Mouse (Mus musculus): ENCODE measurements around the gene Esrp2.
A peak's percentile ranks its signal among the peaks of the same experiment; 100 is the strongest.

The Esrp2 gene

DNA sequence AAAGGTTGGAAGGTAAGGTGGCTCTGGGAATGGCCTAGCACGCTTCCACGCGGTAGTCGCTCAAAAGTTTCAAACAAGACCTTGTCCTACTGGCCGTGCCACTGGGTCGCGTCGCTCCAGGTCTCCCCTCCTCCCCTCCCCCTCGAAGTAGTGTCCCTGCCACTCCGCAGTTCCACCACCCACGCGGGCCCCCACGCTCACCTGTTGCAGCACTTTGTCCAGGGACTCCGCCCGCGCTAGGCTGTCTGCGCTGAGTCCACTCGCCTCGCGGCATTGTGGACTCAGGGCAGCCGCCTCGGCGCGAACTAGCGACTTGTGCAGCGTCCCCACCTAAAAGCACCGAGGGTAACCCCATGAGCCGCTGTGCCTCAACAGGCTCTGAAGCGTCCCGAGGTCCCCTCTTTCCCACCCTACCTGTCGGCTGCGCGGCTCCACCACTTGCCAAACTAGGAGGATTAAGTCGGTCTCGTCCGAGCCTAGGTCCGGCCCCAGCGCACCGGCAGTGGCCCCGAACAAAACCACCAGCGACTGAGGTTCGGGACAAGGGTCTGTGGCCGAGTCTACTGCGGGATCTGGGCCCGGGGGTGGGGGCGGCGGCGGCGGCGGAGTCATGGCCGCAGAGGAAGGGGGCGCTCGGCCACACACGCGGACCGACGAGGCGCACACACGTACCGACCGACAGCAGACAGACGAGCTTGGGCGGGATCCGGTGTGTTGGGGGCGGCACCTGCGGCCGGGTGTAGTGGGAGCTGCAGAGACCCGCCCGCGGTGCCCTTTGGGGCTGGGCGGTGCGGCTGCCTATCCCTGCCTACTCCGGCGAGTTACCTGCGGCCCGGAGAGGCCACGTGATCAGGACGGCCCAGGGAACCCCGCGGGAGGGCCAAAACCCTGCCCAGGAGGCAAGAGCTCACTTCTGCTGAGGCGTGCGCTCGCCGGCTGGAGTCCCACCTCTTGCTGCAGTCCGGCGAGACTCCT, at the start of gene Esrp2:
Esrp2 (minus strand) TSS at position 819 of the 975 bp plus-strand sequence.
- DNase-seq (ENCODE audit: low read depth) = no peak

DNA sequence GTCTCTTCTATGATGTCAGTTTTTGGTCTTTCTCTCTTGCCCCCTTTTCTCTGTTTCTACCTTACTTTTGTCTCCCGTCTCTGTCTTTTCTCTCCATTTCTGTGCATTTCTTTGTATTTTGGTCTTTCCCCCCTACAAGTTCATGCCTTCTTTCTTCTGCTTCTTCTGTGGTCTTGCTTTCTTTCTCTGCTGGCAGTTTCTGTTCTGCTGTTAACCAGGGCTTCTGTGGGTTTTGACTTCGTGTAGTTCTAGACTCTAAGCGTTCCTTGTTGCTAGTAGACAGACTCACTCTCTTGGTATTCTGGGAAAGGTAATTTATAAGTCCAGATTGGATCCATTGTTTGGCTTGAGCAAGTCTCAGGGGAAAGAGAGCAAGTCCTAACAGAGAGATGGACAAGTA, 49.6 kb upstream of the Esrp2 start:
- peak; percentile 36 for DNase-seq (ENCODE audit: low read depth)

DNA sequence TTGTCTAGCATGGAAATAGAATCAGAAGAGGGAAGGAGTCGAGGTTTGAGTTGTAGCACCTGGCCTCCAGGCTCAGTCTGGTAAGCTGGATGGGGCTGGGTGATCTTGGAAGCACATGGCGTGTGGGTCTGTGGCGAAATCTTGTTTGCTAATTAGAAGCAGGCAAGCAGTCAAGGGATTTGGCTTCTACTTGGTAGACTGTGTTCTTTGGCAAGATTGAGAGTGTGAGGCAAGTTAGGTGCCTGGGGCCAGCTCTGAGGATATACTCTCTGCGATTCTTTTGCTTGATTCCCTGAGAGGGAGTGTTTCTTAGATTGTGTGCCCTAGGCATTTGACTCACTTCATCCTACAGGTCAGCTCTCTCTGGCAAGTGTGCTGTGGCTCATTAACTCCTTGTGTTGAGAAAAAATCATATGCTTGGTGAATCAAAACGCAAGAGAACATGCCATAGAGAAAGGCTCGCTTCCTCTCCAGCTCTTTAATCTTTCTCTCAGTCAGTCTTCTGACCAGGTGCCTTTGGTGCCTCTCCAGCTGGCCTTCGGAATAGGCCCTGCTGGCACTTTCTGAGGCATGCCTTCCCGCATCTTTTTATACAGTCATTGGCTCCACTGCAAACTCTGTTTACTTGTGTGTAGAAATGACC, 49.0 kb upstream of the Esrp2 start:
- peak; percentile 95 for DNase-seq (ENCODE audit: low read depth)

DNA sequence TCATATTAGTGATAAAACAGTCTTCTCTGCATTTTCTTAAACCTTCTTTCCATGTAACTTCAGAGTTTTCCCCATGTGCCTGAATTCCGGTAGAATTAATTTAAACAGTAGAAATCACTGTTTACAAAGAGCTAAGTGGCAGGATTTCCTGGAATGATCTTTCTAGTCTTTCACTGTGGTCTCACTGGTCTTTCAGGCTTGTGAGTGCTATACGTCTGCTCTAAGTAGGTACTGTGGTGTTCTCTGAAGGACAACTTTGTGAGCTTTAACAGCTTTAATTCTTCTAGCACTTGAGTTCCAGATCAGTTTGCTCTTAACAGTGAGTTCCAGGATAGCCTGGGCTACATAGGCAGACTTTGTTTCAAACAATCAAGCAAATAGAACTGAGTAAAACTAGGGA, 41.7 kb upstream of the Esrp2 start:
- DNase-seq (ENCODE audit: low read depth) = no peak

DNA sequence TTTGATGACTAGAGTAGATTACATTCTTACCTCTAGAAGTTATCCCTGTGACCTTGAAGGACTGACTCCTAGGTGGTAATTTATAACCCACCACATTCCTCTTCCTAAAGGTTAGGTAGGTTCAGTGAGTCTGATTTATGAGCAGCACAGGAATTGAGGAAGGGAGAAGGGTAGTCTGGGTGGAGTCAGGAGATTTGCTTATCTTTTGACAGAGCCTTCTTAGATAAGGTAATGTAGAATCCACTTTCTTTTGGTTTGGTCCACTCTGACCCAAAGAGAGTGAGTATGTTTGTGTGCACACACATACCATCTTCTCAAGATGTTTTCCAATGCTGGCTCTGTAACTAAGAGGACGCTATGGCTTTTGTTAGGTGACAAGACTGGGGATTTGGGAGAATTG, 40.8 kb upstream of the Esrp2 start:
- DNase-seq (ENCODE audit: low read depth) = no peak

DNA sequence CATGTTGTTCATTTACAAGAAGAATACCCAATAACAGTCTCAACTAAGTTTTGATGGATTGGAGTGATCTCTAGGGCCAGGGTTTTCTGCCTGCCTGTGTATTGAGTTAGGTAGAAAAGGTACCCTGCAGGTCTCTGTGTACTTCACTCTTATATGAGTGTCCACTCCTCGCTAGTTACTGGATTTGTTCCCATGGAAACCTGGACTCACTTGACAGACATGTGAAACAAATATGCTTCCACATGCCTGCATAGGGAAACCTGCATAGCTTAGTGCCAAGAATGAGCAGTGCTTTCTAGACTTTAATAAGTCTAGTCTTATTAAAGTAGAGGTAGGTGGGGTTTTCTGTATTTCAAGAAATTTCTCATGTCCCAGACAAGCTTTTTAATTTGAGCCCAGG, 40.1 kb upstream of the Esrp2 start:
- no peak for DNase-seq (ENCODE audit: low read depth)

DNA sequence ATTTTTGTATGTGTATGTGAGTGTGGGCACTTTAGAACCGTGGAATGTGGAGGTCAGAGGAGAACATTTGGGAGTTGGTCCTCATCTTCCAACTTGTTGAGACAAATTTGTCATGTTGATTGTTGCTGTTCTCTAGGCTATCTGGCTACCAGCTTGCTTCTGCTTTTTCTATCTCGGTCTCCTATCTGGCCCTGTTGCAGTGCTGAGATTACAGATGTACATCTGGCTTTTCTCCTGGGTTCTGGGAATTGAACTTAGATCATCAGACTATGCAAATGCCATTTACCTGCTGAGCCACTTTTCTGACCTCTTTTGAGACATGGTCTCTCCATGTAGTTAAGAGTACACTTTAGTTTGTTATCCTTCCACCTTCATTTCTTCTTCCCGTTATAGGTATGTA, 36.8 kb upstream of the Esrp2 start:
- no peak for DNase-seq (ENCODE audit: low read depth)

DNA sequence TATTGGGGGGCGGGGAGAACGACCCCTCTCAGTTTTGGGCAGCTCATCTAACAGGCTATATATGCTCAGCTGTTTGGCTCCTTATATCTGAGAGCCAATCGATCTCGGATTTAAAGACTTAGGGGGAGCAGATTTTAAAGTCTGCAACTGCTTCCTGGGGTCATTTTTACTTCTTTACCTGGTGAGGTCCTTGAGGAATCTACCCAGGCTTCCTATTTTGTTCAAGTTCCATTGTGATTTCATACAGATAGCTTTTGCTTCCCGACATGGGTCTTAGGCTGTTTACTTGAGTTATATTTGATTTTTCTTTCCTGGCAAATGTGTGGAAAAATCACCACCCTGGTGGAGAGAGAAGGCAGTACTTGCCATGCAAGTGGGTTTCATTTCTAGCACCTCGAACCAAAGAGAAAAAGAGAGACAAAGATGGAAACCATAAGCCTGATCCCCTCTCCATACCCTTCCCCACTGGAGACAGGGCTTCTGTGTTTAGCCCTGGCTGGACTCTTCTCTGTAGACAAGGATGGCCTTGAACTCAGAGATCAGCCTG, 33.2 kb upstream of the Esrp2 start:
- peak; percentile 62 for DNase-seq (ENCODE audit: low read depth)

DNA sequence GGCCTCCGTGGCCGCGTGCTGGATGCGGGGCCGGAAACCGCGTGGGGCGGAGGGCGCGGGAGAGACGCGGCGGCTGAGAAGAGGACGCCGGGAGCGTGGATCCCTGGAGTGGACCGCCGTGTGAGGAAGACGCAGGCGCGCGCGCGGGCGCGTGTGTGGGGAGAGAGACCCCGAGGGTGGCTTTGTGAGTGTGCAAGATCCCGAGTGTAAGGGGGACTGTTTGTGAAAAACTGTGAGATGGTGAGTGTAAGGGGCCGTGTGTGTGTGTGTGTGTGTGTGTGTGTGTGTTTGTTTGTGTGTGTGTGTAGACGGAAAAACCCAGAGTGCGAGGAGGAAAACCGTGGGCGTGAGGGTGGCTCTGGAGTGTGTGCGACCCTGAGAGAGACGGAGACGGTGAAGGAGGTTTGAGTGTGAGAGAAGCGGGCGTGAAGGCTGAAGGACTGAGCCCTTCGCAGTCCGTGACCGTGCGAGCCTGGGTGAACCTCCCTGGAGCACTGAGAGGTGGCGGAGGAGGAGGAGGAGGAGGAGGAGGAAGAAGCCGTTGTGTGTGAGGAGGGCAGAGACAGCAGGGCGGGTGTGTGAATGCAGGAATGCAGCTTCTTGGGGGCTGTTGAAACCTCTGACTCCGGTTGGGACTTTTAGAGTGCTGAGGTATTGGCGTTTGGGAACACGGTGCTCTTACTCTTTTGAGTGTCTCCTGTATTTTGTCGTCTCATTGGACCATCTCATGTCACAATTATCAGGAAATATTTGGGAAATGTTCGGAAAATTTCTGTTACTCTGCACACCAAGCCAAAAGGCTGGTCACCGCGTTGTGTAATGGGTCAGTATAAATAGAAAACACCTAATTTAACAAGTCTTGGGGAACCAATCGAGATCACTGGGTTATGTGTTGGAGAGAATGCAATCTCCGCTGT, 32.5 kb upstream of the Esrp2 start:
- peak; percentile 57 for DNase-seq (ENCODE audit: low read depth)

DNA sequence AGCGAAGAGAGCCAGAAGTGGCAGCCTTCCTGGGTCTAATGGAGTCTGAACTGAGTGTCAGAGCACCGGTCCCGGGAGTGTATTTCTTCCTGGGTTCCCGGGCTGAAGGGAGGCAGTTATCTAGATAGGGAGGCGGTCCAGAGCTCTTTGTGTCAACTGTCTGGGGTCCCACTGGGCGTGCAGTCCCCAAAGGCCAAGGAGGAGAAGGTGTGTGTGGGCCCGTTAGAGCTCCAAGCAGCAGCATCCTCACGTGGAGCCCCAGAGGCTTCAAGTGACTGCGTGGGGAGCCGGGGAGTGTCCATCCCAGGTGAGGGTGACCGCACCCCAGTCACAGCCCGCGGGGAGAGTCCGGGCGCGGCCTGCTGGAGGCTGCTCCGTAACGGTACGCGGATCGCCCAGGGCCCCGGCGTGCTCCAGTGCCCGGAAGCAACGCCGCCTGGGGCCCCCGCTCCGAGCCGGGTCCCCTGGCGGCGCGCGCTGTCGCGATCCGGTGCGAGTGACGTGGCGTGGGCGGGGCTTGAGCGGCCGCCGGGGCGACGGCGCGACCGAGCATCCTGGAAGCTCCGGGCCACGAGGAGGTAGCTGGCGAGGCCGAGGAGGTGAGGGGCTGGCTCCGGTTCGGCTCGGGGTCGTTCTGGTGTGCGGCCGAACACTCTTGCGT, 31.7 kb upstream of the Esrp2 start, which contains the start of gene Slc7a6:
Slc7a6 (plus strand) TSS at position 502 of the 661 bp plus-strand sequence.
- peak; percentile 78 for DNase-seq (ENCODE audit: low read depth)

DNA sequence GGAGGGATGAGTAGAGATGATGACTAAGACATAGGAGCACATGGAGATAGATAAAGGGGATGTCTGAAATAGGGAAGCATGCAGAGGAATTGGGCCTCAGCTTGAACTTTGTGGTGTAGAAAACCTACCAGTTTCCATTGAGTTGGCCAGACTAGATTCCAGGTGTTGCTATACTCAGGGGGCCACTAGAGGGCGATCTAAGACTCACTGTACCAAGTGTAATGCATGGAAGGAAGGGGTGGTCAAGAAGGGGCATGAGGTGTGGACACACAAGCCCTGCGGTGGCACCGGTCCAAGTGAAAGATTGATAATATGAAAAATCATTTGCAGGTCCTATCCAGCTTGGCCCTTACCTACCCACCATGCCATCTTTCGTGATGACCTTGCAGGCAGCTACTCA, 28.7 kb upstream of the Esrp2 start:
- peak; percentile 89 for DNase-seq (ENCODE audit: low read depth)

DNA sequence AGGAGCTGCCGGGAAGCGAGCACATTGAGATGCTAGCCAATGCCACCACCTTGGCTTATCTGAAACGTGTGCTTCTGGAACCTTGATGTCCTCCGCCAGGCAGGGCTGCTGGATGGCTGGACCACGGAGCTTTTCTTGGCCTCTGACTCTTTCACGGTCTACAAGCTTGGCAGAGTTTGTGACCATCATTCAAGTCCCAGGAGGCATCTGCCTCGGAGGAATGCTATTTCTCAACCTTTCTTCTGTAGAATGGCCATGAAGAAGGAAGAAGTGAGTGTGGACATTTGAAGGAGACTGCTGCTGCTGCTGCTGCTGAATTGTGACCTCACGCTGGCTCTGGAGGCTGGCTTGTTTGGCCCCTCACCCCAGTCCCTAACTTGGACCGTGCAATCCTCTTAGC, 26.5 kb upstream of the Esrp2 start:
- no peak for DNase-seq (ENCODE audit: low read depth)

DNA sequence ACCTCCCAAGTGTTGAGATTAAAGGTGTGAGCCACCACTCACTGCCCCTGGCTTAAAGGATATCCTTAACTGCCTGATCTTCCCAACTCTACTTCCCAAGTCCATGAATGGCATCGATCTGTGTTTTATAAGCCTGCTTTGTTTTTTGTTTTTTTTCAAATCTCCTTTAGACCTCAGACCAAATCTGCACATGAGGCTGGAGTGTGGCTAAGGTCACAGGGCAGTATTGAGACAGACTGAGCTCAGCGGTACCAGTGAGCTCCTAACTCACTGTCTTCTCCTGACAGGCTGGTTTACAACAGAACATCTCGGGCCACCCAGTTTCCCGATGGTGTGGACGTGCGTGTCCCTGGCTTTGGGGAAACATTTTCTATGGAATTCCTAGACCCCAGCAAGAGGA, 23.1 kb upstream of the Esrp2 start:
- DNase-seq (ENCODE audit: low read depth) = no peak

DNA sequence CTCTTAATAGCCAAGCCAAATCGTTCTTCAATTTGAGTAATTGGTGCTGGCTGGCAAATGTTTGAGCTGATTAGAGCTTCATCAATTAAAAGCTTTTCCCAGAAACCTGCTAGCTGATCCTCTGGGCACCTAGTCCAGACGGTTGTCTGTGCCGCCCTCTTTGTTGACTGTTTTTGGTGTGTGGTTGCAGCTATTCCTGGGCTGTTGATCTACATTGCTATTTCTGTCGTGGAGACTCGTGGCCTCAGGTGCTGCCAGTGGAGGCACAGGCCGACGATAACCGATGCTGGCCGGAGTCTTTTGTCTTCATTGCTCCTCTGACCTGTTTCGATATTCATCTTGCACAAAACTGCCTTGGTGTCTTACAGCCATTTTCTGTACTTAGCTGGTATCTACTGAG, 21.6 kb upstream of the Esrp2 start:
- no peak for DNase-seq (ENCODE audit: low read depth)

DNA sequence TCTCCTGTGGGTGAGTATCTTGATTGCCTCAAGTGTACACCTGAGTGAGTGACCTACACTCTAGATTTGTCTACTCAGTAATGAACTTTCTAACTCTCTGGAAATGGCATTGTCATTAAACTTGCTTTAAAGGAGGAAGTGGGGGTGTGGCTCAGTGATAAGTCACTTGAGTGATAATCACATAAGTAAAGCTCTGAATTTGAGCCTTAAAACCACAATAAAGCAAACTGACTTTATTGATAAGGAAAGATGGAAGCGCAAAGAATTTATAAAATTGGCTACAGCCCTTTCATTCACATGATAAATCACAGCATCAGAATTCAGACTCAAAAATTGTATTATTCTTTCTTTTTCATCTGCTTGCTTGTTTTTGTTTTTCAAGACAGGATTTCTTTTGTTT, 20.6 kb upstream of the Esrp2 start:
- no peak for DNase-seq (ENCODE audit: low read depth)

DNA sequence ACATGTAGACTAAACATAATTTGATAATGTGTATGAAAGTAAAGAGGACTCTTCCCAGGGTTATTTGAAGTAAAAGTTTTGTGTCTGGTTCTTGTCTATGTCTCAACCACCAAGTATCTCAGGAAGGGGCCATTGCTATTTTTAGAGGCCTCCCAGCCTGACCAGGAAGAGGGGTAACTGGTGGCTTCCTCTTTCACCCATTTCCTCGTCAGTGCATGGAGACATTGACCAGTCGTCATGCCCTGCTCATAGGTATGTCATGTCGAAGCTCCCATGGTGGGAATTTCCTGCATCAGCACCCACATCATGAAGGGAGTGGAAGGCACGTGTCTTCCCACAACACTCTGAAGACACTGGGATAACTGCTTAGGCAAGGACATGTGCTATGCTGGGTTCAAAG, 16.1 kb upstream of the Esrp2 start:
- DNase-seq (ENCODE audit: low read depth) = no peak

DNA sequence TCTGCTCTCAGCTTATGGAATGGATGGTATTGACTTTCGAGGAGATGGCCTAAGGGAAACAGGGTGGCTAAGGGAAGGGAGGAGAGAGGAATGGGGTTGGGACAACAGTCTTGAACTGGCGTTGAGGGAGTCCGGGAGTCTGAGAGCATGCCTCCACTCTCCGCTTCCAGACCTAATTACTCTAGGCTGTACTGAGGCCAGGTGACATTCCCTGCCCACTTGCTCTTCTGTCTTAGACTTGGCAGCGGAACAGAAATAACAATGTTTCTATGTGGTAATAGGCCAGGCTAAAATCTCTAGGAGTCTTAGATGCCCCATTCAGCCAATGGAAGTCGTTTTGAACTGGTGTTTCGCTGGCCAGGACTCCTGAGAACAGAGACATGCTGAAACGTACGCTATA, 14.3 kb upstream of the Esrp2 start:
- DNase-seq (ENCODE audit: low read depth) = peak; percentile 51

DNA sequence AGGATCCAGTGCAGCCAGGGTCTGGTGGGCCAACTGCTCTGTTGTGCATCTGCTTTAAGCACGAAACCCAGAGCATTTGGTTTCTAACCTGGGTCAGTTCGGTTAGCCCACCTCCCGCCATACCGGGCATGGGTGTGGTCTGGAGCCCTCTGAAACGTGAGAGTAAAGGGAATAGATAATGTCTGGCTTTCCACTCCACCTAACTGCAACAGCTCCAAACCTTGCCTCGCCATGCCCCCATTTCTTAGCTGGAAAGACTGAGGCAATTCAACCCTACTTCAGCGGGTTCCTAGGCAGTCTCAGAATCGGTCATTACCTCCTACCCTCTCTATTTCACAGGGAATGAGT, 13.9 kb upstream of the Esrp2 start:
- no peak for DNase-seq (ENCODE audit: low read depth)

DNA sequence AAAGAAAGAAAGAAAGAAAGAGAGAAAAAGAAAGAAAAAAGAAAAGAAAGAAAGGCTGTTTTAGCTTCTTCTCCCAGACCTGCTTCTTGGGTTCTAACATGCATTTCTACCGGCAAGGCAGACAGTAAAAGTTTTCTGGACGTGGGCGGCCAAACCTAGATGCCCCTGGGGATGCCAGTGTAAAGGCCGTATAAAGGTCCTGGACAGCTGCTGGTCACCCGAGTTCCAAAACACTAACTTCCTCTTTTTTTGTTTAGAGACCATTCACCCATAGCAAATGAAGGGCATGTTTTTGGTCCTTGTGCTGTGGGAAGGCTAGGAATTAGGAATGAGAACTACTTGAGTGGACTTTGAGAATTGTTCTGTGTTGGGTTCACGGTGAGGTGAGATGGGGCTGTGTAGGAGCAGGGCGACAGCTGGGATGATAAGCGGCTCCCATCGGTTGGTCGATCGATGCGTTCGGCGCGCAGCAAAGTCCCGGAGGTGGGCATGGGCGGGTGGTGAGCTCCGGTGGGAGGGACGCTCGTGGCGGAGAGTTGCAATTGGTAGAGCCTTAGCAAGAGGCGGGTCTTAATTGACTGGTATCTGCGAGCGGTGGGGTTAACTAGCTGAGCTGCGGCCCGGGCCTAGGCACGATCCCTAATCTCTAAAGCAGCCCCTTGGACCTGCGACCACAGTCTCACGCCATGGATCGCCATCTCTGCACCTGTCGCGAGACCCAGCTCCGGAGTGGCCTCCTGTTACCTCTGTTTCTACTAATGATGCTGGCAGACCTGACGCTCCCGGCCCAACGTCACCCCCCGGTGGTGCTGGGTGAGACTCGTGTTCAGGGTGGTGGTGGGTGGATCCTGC, 13.3 kb upstream of the Esrp2 start, which contains the start of gene Pla2g15:
Pla2g15 (plus strand) TSS at position 599 of the 852 bp plus-strand sequence.
- peak; percentile 94 for DNase-seq (ENCODE audit: low read depth)

DNA sequence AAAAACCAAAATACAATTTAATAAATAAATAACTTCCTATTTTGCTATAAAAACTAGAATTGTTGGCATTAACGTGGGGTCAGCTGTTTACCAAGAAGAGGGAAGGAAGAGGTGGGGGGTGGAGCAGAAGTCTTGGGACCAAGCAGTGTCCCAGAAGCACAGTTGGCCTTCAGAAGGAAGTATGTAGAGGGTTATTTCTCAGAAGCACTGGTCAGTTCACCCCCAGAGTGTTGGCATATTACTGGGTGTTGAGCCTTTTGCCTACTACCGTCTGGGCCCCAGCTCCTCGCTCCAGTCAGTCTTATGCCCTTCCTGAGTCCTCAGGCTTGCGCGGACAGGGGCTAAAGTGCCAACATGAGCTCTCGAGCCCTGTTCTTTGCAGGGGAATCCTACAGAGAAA, 12.3 kb upstream of the Esrp2 start:
- DNase-seq (ENCODE audit: low read depth) = no peak
